Mouse (Mus musculus): Measurements from ENCODE around the gene Eng. TPM values are rescaled to one million over a fixed set of nuclear protein-coding genes. Genes with fewer than 3 reads are reported as not detected.

The Eng gene
- polyA plus RNA-seq, 1 experiment: 713 TPM

GRCm38 (mm10) chr2:32694691-32695090 lies 48.3 kb downstream of the Eng start:
- Histone ChIP-seq H3K4me3 (replicated peaks; ENCODE audit: extremely low read depth, low read depth, low read length) (no peak overlapping the region), H3K4me1 (ENCODE audit: control insufficient read depth, insufficient read depth, low read length) (peaks cover 8% of the 10 kb centered on the region)
- no peak for DNase-seq
- WGBS: 74% methylated on average over 12 of the region's 12 CpGs
- TF ChIP-seq CTCF (IDR thresholded peaks at IDR 0.05; ENCODE audit: insufficient read depth, low read length) (no peak), POLR2A (IDR thresholded peaks at IDR 0.05; ENCODE audit: borderline replicate concordance, extremely low read depth, low read depth, low read length) (no peak)

- WGBS: 91% methylated on average over 6 of the region's 6 CpGs
- DNase-seq: no peak
These were observed 53.3 kb downstream of the Eng start for GRCm38 (mm10) chr2:32699680-32700079.

GRCm38 (mm10) chr2:32700966-32701743 lies 54.8 kb downstream of the Eng start:
- WGBS: 74% methylated on average over 14 of the region's 14 CpGs
- TF ChIP-seq CTCF (IDR thresholded peaks at IDR 0.05; ENCODE audit: insufficient read depth, low read length) (no peak), POLR2A (IDR thresholded peaks at IDR 0.05; ENCODE audit: borderline replicate concordance, extremely low read depth, low read depth, low read length) (no peak)
- no peak overlapping the region for H3K4me3 ChIP-seq (replicated peaks; ENCODE audit: extremely low read depth, low read depth, low read length)
- no peak for DNase-seq
- no peaks in the 10 kb centered on the region for H3K4me1 ChIP-seq (ENCODE audit: control insufficient read depth, insufficient read depth, low read length)

More at GRCm38 (mm10) chr2:32699680-32700079, 53.3 kb downstream of the Eng start:
- Histone ChIP-seq H3K4me3 (replicated peaks; ENCODE audit: extremely low read depth, low read depth, low read length) (no peak overlapping the region), H3K4me1 (ENCODE audit: control insufficient read depth, insufficient read depth, low read length) (no peaks in the 10 kb centered on the region)
- no peak for TF ChIP-seq POLR2A (IDR thresholded peaks at IDR 0.05; ENCODE audit: borderline replicate concordance, extremely low read depth, low read depth, low read length)
- no peak for TF ChIP-seq CTCF (IDR thresholded peaks at IDR 0.05; ENCODE audit: insufficient read depth, low read length)

GRCm38 (mm10) chr2:32703046-32703445 lies 56.7 kb downstream of the Eng start:
- TF ChIP-seq POLR2A (IDR thresholded peaks at IDR 0.05; ENCODE audit: borderline replicate concordance, extremely low read depth, low read depth, low read length) (no peak), CTCF (IDR thresholded peaks at IDR 0.05; ENCODE audit: insufficient read depth, low read length) (no peak)
- H3K4me1 ChIP-seq (ENCODE audit: control insufficient read depth, insufficient read depth, low read length): no peaks in the 10 kb centered on the region
- no peak for DNase-seq
- no peak overlapping the region for H3K4me3 ChIP-seq (replicated peaks; ENCODE audit: extremely low read depth, low read depth, low read length)
- 91% methylated on average over 8 of the region's 8 CpGs for WGBS

GRCm38 (mm10) chr2:32704021-32704421 lies 57.6 kb downstream of the Eng start, which contains the start of gene Fpgs:
Gene Fpgs (minus strand): TSS chr2:32704145.
- H3K4me1 ChIP-seq (ENCODE audit: control insufficient read depth, insufficient read depth, low read length): no peaks in the 10 kb centered on the region
- no peak within 1 kb of the TSS for H3K4me3 ChIP-seq (replicated peaks; ENCODE audit: extremely low read depth, low read depth, low read length)
- no peak for DNase-seq
- no peak for TF ChIP-seq POLR2A (IDR thresholded peaks at IDR 0.05; ENCODE audit: borderline replicate concordance, extremely low read depth, low read depth, low read length)
- TF ChIP-seq CTCF (IDR thresholded peaks at IDR 0.05; ENCODE audit: insufficient read depth, low read length): no peak
- WGBS: 64% methylated on average over 2 of the region's 2 CpGs

GRCm38 (mm10) chr2:32705018-32705417 lies 58.6 kb downstream of the Eng start:
- 88% methylated on average over 7 of the region's 7 CpGs for WGBS

GRCm38 (mm10) chr2:32706971-32707370 lies 60.6 kb downstream of the Eng start:
- 85% methylated on average over 6 of the region's 6 CpGs for WGBS
- no peak for TF ChIP-seq CTCF (IDR thresholded peaks at IDR 0.05; ENCODE audit: insufficient read depth, low read length)
- no peak for TF ChIP-seq POLR2A (IDR thresholded peaks at IDR 0.05; ENCODE audit: borderline replicate concordance, extremely low read depth, low read depth, low read length)
- Histone ChIP-seq H3K4me1 (ENCODE audit: control insufficient read depth, insufficient read depth, low read length) (peaks cover 8% of the 10 kb centered on the region), H3K4me3 (replicated peaks; ENCODE audit: extremely low read depth, low read depth, low read length) (no peak overlapping the region)
- DNase-seq: no peak

More at GRCm38 (mm10) chr2:32705018-32705417, 58.6 kb downstream of the Eng start:
- Histone ChIP-seq H3K4me1 (ENCODE audit: control insufficient read depth, insufficient read depth, low read length) (no peaks in the 10 kb centered on the region), H3K4me3 (replicated peaks; ENCODE audit: extremely low read depth, low read depth, low read length) (no peak overlapping the region)
- TF ChIP-seq CTCF (IDR thresholded peaks at IDR 0.05; ENCODE audit: insufficient read depth, low read length) (no peak), POLR2A (IDR thresholded peaks at IDR 0.05; ENCODE audit: borderline replicate concordance, extremely low read depth, low read depth, low read length) (no peak)
- DNase-seq: no peak

- WGBS: 21% methylated on average over 3 of the region's 3 CpGs
- peaks cover 8% of the 10 kb centered on the region for H3K4me1 ChIP-seq (ENCODE audit: control insufficient read depth, insufficient read depth, low read length)
- no peak overlapping the region for H3K4me3 ChIP-seq (replicated peaks; ENCODE audit: extremely low read depth, low read depth, low read length)
- DNase-seq: peak; percentile 61
- TF ChIP-seq POLR2A (IDR thresholded peaks at IDR 0.05; ENCODE audit: borderline replicate concordance, extremely low read depth, low read depth, low read length) (no peak), CTCF (IDR thresholded peaks at IDR 0.05; ENCODE audit: insufficient read depth, low read length) (peak; percentile 79)
These were observed 62.2 kb downstream of the Eng start for GRCm38 (mm10) chr2:32708643-32709042.

GRCm38 (mm10) chr2:32709521-32710137 lies 63.2 kb downstream of the Eng start:
- WGBS: 86% methylated on average over 20 of the region's 20 CpGs
- no peak overlapping the region for H3K4me3 ChIP-seq (replicated peaks; ENCODE audit: extremely low read depth, low read depth, low read length)
- H3K4me1 ChIP-seq (ENCODE audit: control insufficient read depth, insufficient read depth, low read length): peaks cover 18% of the 10 kb centered on the region
- TF ChIP-seq CTCF (IDR thresholded peaks at IDR 0.05; ENCODE audit: insufficient read depth, low read length) (no peak), POLR2A (IDR thresholded peaks at IDR 0.05; ENCODE audit: borderline replicate concordance, extremely low read depth, low read depth, low read length) (no peak)
- no peak for DNase-seq
